Mouse (Mus musculus): Measurements from ENCODE around the gene Lrrc27. TPM values are rescaled to one million over a fixed set of nuclear protein-coding genes. Genes with fewer than 3 reads are reported as not detected.

Lrrc27 gene
- total and polyA plus RNA-seq, 3 experiments, result 0.54 to 1.3 TPM; not detected in 1

DNA sequence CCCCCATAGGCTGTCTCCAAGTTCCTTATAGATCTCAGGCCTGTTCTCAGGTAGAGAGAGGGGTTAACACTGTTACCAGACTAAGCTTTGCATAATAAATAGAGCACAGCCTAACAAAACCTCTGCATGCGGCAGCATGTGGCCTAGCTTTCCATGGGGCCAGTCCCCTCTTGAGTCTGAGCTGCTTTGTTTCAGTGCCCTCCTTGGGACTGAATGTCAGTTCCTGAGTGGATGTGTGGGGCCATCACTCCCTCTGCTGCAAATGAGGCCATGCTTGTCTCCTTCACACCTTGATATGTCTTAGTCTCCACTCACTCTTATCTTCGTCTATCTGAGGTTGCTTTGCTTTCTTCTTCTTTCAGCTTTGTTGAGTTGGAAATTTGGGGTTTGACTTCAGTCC, 9.1 kb downstream of the Lrrc27 start:
- no peaks in the 10 kb centered on the region for H3K79me2 ChIP-seq (ENCODE audit: control insufficient read depth, insufficient read depth, low read length, poor library complexity)
- no peak overlapping the region for H3K27ac ChIP-seq (ENCODE audit: control insufficient read depth, low read depth, low read length)
- no peaks in the 10 kb centered on the region for H3K9me3 ChIP-seq (replicated peaks; ENCODE audit: insufficient read depth, low read length)
- H3K36me3 ChIP-seq (ENCODE audit: control insufficient read depth in 1 of 2, insufficient read depth in 2 of 2, low read length in 2 of 2), result peaks cover 0 to 2% of the 10 kb centered on the region in 2 experiments; a peak in 1 of 4 replicates
- no peak for DNase-seq (ENCODE audit: low read depth, low spot score)
- peaks cover 0 to 5% of the 10 kb centered on the region in 2 experiments; a peak in 3 of 4 replicates for H3K4me1 ChIP-seq (ENCODE audit: control insufficient read depth in 1 of 2, insufficient read depth in 2 of 2, low read length in 2 of 2)
- TF ChIP-seq MAFK (IDR thresholded peaks at IDR 0.05; ENCODE audit: borderline replicate concordance, low read depth, low read length) (no peak), BHLHE40 (IDR thresholded peaks at IDR 0.05; ENCODE audit: borderline replicate concordance, low read depth, low read length) (no peak), CTCF (IDR thresholded peaks at IDR 0.05 in 2 of 3, conservative IDR thresholded peaks at IDR 0.05 in 1 of 3; ENCODE audit: control insufficient read depth in 1 of 3, insufficient read depth in 1 of 3, low read depth in 2 of 3, low read length in 3 of 3, poor library complexity in 1 of 3, severe bottlenecking in 1 of 3) (no peak), KAT2A (conservative IDR thresholded peaks at IDR 0.05; ENCODE audit: low read depth, low read length) (no peak), GABPA (IDR thresholded peaks at IDR 0.05; ENCODE audit: low read depth, low read length) (no peak), MXI1 (IDR thresholded peaks at IDR 0.05; ENCODE audit: low read depth, low read length) (no peak), MYC (IDR thresholded peaks at IDR 0.05; ENCODE audit: low read depth, low read length) (no peak), POLR2AphosphoS5 (IDR thresholded peaks at IDR 0.05; ENCODE audit: borderline replicate concordance, low read depth, low read length) (no peak), RAD21 (IDR thresholded peaks at IDR 0.05; ENCODE audit: low read depth, low read length) (no peak), SMC3 (IDR thresholded peaks at IDR 0.05; ENCODE audit: low read depth, low read length) (no peak), NELFE (IDR thresholded peaks at IDR 0.05; ENCODE audit: low read depth, low read length) (no peak), USF2 (IDR thresholded peaks at IDR 0.05; ENCODE audit: borderline replicate concordance in 1 of 2, insufficient read depth in 1 of 2, low read depth in 1 of 2, low read length in 2 of 2) (no peak), TAL1 (IDR thresholded peaks at IDR 0.05; ENCODE audit: low read length) (no peak), ELF1 (IDR thresholded peaks at IDR 0.05; ENCODE audit: low read depth, low read length) (no peak), ZKSCAN1 (IDR thresholded peaks at IDR 0.05; ENCODE audit: low read depth, low read length) (no peak)
- no peak overlapping the region for H3K9ac ChIP-seq (ENCODE audit: control insufficient read depth, low read depth, low read length, poor library complexity, severe bottlenecking)
- H3K27me3 ChIP-seq (ENCODE audit: control insufficient read depth in 1 of 2, insufficient read depth in 2 of 2, low read length in 2 of 2), result no peaks in the 10 kb centered on the region; a peak in 1 of 4 replicates
- no peak overlapping the region for H3K4me3 ChIP-seq (ENCODE audit: control insufficient read depth in 1 of 2, insufficient read depth in 1 of 2, low read depth in 2 of 2, low read length in 2 of 2)

DNA sequence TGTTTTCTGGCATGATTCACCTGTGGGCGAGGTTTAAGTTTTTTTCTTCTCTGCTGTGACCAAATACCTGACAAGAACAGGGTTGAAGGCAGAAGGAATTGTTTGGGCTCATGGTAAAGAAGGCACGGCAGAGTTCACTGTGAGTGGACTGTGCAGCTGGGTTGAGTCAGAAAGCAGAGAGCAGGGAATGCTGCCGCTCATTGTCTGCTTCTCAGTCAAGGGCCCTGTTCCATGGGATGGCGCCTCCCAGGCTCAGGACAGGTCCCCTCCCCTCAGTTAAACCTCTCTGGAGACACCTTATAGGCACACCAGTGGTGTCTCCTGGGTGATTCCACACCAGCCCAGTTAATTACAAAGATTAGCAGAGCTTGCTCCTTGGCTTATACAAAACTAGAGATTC, 9.6 kb downstream of the Lrrc27 start:
- H3K4me3 ChIP-seq (ENCODE audit: control insufficient read depth in 1 of 2, insufficient read depth in 1 of 2, low read depth in 2 of 2, low read length in 2 of 2), result no peak overlapping the region
- peaks cover 0 to 5% of the 10 kb centered on the region in 2 experiments; a peak in 3 of 4 replicates for H3K4me1 ChIP-seq (ENCODE audit: control insufficient read depth in 1 of 2, insufficient read depth in 2 of 2, low read length in 2 of 2)
- H3K36me3 ChIP-seq (ENCODE audit: control insufficient read depth in 1 of 2, insufficient read depth in 2 of 2, low read length in 2 of 2), result peaks cover 0 to 2% of the 10 kb centered on the region in 2 experiments; a peak in 1 of 4 replicates
- no peak for TF ChIP-seq RCOR1 (IDR thresholded peaks at IDR 0.05; ENCODE audit: low read depth, low read length)
- TF ChIP-seq ELF1 (IDR thresholded peaks at IDR 0.05; ENCODE audit: low read depth, low read length), result no peak
- no peak for TF ChIP-seq MYB (IDR thresholded peaks at IDR 0.05; ENCODE audit: low read depth, low read length)
- TF ChIP-seq MYC (IDR thresholded peaks at IDR 0.05; ENCODE audit: low read depth, low read length), result no peak
- TF ChIP-seq E2F4 (IDR thresholded peaks at IDR 0.05; ENCODE audit: borderline replicate concordance, low read depth, low read length), result no peak
- TF ChIP-seq MEF2A (IDR thresholded peaks at IDR 0.05; ENCODE audit: extremely low read depth, insufficient replicate concordance, low read depth, low read length, poor library complexity, severe bottlenecking), result no peak
- no peak for TF ChIP-seq ETS1 (IDR thresholded peaks at IDR 0.05; ENCODE audit: low read depth, low read length)
- TF ChIP-seq HCFC1 (IDR thresholded peaks at IDR 0.05; ENCODE audit: low read depth, low read length), result no peak
- no peak for TF ChIP-seq ZNF384 (IDR thresholded peaks at IDR 0.05; ENCODE audit: low read depth, low read length)
- TF ChIP-seq ZMIZ1 (IDR thresholded peaks at IDR 0.05; ENCODE audit: low read depth, low read length), result no peak
- no peak for TF ChIP-seq BHLHE40 (IDR thresholded peaks at IDR 0.05; ENCODE audit: borderline replicate concordance, low read depth, low read length)
- TF ChIP-seq TAL1 (IDR thresholded peaks at IDR 0.05; ENCODE audit: low read length), result no peak
- no peak for TF ChIP-seq CHD2 (IDR thresholded peaks at IDR 0.05; ENCODE audit: low read length)
- TF ChIP-seq POLR2A (IDR thresholded peaks at IDR 0.05; ENCODE audit: control insufficient read depth in 1 of 2, insufficient read depth in 1 of 2, low read depth in 1 of 2, low read length in 2 of 2, poor library complexity in 1 of 2), result no peak
- no peak for DNase-seq (ENCODE audit: low read depth, low spot score)
- H3K9ac ChIP-seq (ENCODE audit: control insufficient read depth, low read depth, low read length, poor library complexity, severe bottlenecking), result no peak overlapping the region
- H3K9me3 ChIP-seq (replicated peaks; ENCODE audit: insufficient read depth, low read length), result no peaks in the 10 kb centered on the region
- no peak overlapping the region for H3K27ac ChIP-seq (ENCODE audit: control insufficient read depth, low read depth, low read length)
- H3K27me3 ChIP-seq (ENCODE audit: control insufficient read depth in 1 of 2, insufficient read depth in 2 of 2, low read length in 2 of 2), result peaks cover 0 to 2% of the 10 kb centered on the region in 2 experiments; a peak in 2 of 4 replicates
- H3K79me2 ChIP-seq (ENCODE audit: control insufficient read depth, insufficient read depth, low read length, poor library complexity), result no peaks in the 10 kb centered on the region

All from MEL (cell line).